Mouse (Mus musculus) activated CD4-positive, CD25-positive, alpha-beta regulatory T cell (primary cell): Measurements from ENCODE around the gene Tpm3-rs7. TPM values are rescaled to one million over a fixed set of nuclear protein-coding genes. Genes with fewer than 3 reads are reported as not detected.

Experiments
- polyA plus RNA-seq, 2 experiments: library from polyadenylated mRNA; unstranded; fragments of 100-300 nt; shearing (Covaris generic); gene quantifications; one replicate each; pipeline ENCODE4 v1.2.1; 2017

Tpm3-rs7 gene
- polyA plus RNA-seq, result 1 to 10 TPM; 8.2 to 8.6 TPM

DNA sequence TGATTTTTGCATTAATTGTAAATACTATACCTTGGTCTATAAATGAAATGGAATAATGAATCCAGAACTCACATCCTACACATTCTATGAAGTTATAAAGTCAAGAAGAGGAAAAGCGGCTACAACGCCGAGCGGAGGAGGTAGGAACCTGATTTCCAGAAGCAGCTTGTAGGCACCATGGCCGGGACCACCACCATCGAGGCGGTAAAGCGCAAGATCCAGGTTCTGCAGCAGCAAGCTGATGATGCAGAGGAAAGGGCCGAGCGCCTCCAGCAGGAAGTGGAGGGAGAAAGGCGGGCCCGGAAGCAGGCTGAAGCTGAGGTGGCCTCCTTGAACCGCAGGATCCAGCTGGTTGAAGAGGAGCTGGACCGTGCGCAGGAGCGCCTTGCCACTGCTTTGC lies at the start of gene Tpm3-rs7:
Gene Tpm3-rs7, plus strand, starts transcription at position 110 of the 400 bp plus-strand sequence.

